Mouse (Mus musculus): ENCODE data around the gene Macrod1.
A peak's percentile ranks its signal among the peaks of the same experiment; 100 is the strongest.

The Macrod1 gene

GRCm38 (mm10) chr19:7195900-7196728 is 139.5 kb downstream of the Macrod1 start:
- DNase-seq (ENCODE audit: extremely low spot score, low read depth, low spot score): no peak

DNA sequence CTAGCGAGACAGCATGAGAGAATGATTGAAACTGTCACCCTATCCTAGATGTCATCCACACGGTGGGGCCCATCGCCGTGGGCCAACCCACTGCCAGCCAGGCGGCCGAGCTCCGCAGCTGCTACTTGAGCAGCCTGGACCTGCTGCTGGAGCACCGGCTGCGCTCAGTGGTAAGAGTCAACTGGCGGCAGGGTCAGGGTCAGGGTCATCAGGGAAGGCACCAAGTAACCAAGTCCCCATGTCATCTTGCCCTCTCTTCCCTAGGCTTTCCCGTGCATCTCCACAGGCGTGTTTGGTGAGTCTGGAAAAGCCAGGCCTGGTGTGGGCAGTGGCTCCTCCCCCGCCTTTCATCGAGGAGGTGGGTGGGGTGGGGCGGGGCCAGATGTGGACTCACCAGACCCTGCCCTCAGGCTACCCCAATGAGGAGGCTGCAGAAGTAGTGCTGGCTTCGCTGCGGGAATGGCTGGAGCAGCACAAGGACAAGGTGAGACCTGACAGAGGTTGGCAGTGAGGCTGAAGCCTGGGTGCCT is 140.2 kb downstream of the Macrod1 start:
- DNase-seq (ENCODE audit: extremely low spot score, low read depth, low spot score): no peak

DNA sequence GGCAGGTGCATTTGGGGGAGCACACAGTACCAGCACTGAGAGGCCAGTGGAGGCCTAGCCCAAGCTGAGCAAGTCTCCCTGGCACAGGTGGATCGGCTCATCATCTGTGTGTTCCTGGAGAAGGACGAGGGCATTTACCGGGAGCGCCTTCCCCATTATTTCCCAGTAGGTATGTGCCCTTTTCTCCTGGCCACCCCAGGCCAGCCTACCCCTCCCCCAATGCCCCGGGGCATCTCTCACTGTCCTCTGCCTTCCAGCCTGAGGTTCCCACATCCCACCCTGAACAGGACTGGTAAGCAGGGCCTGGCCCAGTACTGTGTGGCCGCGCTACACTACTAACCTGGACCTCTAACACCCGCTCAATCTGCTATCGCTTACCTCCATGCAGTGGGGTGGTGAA is 140.8 kb downstream of the Macrod1 start:
- DNase-seq (ENCODE audit: extremely low spot score, low read depth, low spot score): no peak

DNA sequence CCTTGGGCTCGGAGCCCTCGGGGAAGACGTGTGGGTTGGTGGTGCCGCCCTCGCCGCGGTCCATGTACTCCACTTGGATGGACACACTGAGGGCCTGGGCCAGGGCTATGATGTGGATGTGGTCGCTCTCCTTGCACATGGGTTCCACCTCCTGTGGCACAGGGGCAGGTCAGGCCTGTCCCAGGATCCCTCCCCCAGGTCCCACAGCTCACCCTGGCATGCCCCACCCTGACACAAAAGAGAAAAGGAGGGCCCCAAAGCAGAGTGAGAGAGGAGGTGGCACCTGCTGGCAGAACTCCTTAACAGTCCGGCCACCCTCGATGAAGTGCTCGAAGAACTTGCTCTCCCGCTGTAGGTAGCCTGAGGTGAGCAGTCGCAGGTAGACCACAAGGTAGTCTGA is 142.5 kb downstream of the Macrod1 start:
- DNase-seq (ENCODE audit: extremely low spot score, low read depth, low spot score): no peak

GRCm38 (mm10) chr19:7200427-7200826 is 143.8 kb downstream of the Macrod1 start:
- no peak for DNase-seq (ENCODE audit: extremely low spot score, low read depth, low spot score)

GRCm38 (mm10) chr19:7204898-7205297 is 148.3 kb downstream of the Macrod1 start:
- DNase-seq (ENCODE audit: extremely low spot score, low read depth, low spot score): no peak

DNA sequence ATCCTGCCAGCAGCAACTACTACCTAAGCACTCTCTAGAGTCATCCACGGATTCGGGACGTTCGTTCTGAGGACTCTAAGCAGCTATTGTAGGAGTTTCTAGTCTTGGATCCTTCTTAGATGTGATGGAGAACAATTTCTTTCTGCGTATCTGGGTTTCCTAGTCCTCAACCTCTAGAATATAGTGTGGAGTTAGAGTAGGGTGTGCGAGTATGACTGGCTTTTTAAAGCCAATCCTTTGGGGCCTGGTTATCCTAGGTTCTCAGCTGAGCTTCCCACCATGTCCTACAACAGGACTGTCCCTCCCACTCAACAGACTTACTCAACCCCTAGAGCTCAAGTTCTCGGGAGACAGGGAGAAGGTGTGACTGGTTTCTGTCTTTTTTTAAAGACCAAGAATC is 148.7 kb downstream of the Macrod1 start:
- no peak for DNase-seq (ENCODE audit: extremely low spot score, low read depth, low spot score)

GRCm38 (mm10) chr19:7205753-7206736 is 149.4 kb downstream of the Macrod1 start, which contains the start of gene Otub1:
Otub1 (minus strand) TSS chr19:7206316.
- peak; percentile 89 for DNase-seq (ENCODE audit: extremely low spot score, low read depth, low spot score)

DNA sequence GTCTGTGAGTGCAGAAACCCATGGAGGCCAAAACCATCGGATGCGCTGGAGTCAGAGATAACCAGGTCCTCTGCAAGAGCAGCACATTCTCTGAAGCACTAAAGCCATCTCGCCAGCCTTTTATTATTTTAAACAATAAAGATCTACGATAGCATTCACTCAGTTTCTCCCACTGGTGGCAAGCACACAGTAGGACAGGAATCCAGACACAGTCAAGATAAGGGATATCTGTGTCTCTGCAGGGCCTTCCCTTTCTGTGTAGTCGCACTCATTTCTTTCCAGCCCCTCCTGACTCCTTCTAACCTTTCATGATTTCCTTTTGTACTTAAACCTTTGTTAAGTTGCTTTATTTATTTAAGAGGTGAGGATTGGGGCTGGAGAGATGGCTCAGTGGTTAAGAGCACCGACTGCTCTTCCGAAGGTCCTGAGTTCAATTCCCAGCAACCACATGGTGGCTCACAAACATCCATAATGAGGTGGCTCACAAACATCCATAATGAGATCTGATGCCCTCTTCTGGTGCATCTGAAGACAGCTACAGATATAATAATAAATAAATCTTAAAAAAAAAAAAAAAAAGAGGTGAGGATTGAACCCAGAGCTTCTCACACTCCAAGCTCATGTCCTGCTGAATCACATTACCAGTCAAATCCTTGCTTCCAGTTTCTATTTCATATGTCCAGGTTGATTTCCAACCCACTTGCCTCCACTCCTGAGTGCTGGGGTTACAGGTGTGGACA is 153.5 kb downstream of the Macrod1 start:
- no peak for DNase-seq (ENCODE audit: extremely low spot score, low read depth, low spot score)

DNA sequence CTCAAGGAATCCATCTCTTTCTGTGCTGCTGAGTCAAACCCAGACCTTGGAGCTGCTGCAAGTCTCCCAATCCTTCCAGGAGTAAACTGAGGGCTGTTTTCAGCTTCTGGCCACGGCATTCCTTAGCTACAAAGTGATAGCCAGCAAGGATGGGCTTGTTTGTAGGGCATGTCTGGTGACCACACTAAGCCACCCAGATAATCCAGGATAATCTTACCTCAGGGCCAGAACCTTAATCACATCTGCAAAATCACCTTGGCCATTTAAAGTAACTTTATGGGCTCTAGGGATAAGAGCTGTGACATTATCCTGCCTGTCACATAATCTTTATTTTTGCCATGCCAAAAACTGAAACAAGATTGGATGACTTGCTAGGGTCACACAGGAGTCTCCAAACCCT is 155.6 kb downstream of the Macrod1 start:
- DNase-seq (ENCODE audit: extremely low spot score, low read depth, low spot score): no peak

DNA sequence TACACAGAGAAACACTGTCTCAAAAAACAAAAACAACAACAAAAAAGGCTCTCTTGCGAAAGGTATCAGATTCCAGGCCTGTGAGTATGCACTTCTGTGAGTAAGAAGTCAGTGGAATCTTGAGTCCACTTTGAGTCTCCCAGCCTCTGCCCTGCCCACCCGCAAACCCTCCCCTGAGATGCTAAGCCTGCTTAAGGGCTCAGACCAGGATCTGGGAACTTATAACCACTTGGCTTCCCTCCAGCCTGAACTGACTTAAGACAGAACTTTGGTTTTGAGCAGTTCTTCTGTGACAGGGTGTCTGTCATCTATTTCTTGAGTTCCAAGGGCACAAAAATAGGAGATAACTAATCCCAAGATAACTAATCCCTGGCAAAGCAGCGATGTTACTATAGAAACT is 156.4 kb downstream of the Macrod1 start:
- no peak for DNase-seq (ENCODE audit: extremely low spot score, low read depth, low spot score)

DNA sequence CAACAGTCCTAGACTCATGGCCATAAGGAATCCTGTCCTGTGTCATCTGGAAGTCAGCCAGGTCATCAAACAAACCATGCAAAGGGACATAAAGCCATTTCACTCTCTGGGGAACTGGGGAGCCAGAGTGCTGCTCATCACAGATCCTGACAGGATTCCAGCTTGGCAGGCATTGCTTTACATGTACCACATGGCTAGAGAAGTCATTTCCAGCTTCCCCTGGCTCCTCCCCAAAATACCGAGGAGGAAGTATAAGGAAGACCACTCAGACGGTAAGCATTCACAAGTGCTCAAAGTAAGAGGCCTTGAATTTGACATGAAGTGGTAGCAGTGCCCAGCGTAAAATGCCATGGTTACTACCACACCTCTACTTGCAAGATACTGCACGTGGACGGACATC is 157.9 kb downstream of the Macrod1 start:
- no peak for DNase-seq (ENCODE audit: extremely low spot score, low read depth, low spot score)

DNA sequence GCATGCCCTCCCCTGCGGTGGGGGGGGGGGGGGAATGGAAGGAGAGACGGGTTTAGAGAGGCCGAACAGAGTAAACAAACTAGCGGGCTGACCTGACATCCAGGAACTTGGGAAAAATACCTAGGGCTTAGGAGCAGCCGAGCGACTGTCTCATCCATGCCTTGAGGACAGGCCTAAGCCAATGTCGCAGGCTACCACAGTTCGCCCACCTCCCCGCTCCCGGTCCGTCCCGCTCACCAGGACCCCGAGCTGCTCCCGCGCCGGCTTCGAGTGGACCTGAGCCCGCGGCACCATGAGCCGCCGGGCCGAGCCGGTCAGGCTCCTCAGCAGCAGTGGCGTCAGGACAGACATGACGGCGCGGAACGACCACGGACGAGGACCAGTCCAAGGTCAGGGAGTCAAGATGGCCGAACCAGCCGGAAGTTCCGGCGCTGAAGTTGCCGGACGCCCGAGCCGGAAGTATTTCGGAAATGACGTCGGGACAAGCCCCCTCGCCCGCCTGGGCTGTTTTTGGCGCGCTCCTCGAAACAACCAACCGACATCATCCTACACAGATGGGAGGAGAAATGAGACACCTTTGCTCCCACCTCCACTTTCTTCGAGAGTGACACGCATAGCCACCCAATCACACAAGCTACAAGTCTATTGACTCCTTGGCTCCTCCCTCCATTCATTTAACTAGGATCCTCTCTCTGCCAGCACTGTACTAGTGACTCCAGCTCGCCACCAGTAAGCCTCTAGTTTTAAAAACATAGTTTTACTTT is 160.7 kb downstream of the Macrod1 start, which contains the start of gene Cox8a:
Gene Cox8a (minus strand): TSS at position 455 of the 764 bp plus-strand sequence.
- peak; percentile 95 for DNase-seq (ENCODE audit: extremely low spot score, low read depth, low spot score)

- DNase-seq (ENCODE audit: extremely low spot score, low read depth, low spot score): no peak
Observed at GRCm38 (mm10) chr19:7217926-7218267, 161.3 kb downstream of the Macrod1 start.

DNA sequence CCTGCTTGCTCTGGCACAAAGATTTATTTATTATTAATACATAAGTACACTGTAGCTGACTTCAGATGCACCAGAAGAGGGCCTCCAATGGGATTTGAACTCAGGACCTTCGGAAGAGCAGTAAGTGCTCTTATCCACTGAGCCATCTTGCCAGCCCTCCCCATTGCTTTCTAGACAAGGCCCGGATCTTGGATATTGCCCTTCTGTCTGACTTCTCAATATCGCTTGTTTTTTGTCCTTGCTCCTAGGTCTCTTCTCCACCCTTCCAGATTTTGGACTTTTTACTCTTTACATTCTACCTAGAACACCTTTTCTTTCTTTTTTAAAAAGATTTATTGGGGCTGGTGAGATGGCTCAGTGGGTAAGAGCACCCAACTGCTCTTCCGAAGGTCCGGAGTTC is 162.1 kb downstream of the Macrod1 start:
- DNase-seq (ENCODE audit: extremely low spot score, low read depth, low spot score): no peak

DNA sequence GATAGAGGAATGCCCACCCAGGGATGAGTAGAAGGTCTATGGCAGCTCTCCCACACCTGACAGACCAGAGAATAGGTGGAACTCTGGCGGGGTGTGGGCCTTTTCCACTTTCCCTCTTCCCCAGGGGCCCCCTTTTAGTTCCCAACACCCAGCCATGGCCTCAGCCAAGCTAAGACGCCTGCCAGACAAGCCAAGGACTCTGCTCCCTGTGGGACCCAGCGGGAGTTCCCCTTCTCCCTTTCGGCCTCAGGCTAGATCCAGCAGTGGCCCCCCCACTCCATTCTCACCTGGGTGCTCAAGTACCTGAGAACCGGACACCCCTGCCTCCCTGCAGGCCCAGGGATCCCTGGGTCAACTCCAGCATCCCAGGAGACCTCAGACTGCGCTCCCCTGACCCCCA is 165.6 kb downstream of the Macrod1 start:
- no peak for DNase-seq (ENCODE audit: extremely low spot score, low read depth, low spot score)

DNA sequence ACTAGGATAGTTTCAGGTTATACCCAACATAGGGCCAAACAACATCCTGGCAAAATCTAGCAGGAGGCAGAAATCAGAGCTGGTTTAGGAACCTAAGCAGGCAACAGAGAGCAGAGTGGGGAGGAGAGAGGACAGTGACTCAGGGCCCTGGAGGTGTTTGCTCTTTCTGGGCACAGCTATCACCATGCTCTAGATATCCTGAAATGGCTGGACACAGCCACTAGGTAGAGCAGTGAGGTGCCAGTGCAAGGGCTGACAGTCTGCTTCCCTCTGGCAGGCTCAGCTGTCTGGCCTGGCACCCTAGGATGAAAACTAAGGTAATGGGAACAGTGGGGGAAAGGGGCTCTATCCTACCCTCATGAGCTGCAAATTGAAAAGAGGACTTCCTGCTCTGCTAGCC is 166.9 kb downstream of the Macrod1 start:
- no peak for DNase-seq (ENCODE audit: extremely low spot score, low read depth, low spot score)

GRCm38 (mm10) chr19:7224253-7224652 is 167.6 kb downstream of the Macrod1 start:
- no peak for DNase-seq (ENCODE audit: extremely low spot score, low read depth, low spot score)

DNA sequence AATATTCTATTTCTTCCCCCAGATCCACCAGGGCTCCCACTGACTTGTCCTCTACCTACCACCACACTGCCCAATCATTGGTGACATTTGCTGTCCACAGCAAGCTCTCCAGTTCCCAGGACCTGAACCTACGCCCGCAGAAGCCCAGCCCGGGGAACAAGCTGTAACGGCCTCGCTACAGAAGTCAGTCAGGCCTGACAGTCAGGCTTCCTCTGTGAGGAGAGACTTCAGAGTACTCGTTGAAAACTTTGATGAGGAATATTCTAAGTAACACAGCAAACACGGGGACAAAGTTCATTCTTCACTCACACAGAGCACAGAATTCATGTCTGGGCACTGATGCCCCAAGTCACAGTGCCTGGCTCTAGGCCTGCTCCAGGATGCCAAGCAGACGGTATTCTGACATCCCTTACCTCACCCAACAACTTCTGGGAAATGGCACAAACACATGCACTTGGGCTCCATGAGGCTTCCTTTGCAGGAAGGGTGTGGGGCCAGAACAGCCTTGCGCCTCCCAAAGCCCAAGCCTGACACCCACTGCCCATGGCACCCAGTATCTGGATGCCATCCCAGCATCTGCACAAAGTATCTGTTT is 168.6 kb downstream of the Macrod1 start:
- no peak for DNase-seq (ENCODE audit: extremely low spot score, low read depth, low spot score)

DNA sequence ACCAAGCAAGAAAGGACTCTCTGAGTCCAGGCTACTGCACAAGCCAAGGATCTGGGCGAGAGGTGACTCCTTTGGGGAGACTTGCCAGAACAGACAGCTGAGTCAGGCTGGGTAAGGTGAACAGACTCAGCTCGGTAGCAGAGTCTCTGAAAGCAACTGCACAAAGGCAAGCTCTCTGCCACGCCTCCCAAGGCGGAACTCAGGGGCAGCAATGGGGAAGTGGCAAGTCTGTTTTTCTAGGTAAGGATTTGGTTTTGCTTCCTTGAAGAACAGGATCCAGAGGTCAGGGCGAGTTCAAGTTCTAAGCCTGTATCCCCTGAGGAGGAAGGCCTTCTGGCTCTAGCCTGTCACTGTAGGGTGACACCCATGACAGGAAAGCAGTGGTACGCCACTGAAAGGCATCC is 169.9 kb downstream of the Macrod1 start:
- no peak for DNase-seq (ENCODE audit: extremely low spot score, low read depth, low spot score)

Data from hindlimb bud, embryonic 11.5 days (tissue).